Mouse (Mus musculus): ENCODE measurements around the gene Gsn. TPM values are rescaled to one million over a fixed set of nuclear protein-coding genes. Genes with fewer than 3 reads are reported as not detected.

Gene Gsn
- polyA plus RNA-seq, 1 experiment from 2014 or later = 72.4 TPM

DNA sequence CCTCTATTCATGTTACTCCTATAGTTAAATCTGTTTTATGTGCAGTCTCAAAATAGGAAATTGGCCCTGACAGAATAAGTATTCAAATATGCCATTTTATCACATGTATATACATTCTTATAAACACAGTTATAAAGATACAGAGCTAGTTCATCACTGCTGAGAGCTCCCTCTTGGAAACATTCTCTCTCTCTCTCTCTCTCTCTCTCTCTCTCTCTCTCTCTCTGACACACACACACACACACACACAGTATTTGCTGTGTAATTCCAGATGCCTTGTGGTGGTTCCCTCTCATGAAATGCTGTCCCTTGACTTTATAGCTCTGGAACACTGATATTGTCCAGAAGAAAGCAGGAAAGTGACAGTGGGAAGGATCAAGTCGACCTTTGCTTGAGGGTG, 81.9 kb downstream of the Gsn start:
- Histone ChIP-seq H3K36me3 (no peaks in the 10 kb centered on the region), H3K9me3 (replicated peaks) (no peaks in the 10 kb centered on the region), H3K27ac (no peak overlapping the region), H3K4me2 (replicated peaks) (no peak overlapping the region), H3K4me3 (no peak overlapping the region), H3K4me1 (peaks cover 14% of the 10 kb centered on the region), H3K27me3 (peaks cover 6% of the 10 kb centered on the region; the same call in 1 of the 2 replicates), H3K9ac (no peak overlapping the region)
- no peak for ATAC-seq (ENCODE audit: low FRiP score)
- 61% methylated on average over 1 of the region's 1 CpGs for WGBS

- no peaks in the 10 kb centered on the region for H3K36me3 ChIP-seq
Measured at GRCm38 (mm10) chr2:35338707-35339106, 82.5 kb downstream of the Gsn start.

GRCm38 (mm10) chr2:35342605-35343004, 86.4 kb downstream of the Gsn start:
- Histone ChIP-seq H3K4me1 (no peaks in the 10 kb centered on the region), H3K4me2 (replicated peaks) (no peak overlapping the region), H3K27ac (no peak overlapping the region), H3K9ac (no peak overlapping the region), H3K27me3 (no peaks in the 10 kb centered on the region), H3K4me3 (no peak overlapping the region), H3K36me3 (no peaks in the 10 kb centered on the region), H3K9me3 (replicated peaks) (no peaks in the 10 kb centered on the region)
- WGBS = 77% methylated on average over 3 of the region's 3 CpGs
- no peak for ATAC-seq (ENCODE audit: low FRiP score)

More at GRCm38 (mm10) chr2:35338707-35339106, 82.5 kb downstream of the Gsn start:
- Histone ChIP-seq H3K4me1 (peaks cover 14% of the 10 kb centered on the region), H3K9ac (no peak overlapping the region), H3K27ac (no peak overlapping the region), H3K27me3 (peaks cover 6% of the 10 kb centered on the region; the same call in 1 of the 2 replicates), H3K4me2 (replicated peaks) (no peak overlapping the region), H3K9me3 (replicated peaks) (no peaks in the 10 kb centered on the region), H3K4me3 (no peak overlapping the region)
- WGBS = 85% methylated on average over 6 of the region's 6 CpGs
- no peak for ATAC-seq (ENCODE audit: low FRiP score)

GRCm38 (mm10) chr2:35345984-35346383, 89.8 kb downstream of the Gsn start:
- Histone ChIP-seq H3K9me3 (replicated peaks) (no peaks in the 10 kb centered on the region), H3K27ac (no peak overlapping the region), H3K27me3 (no peaks in the 10 kb centered on the region), H3K4me2 (replicated peaks) (no peak overlapping the region), H3K4me3 (no peak overlapping the region), H3K4me1 (no peaks in the 10 kb centered on the region), H3K36me3 (no peaks in the 10 kb centered on the region), H3K9ac (no peak overlapping the region)
- 78% methylated on average over 2 of the region's 2 CpGs for WGBS
- ATAC-seq (ENCODE audit: low FRiP score) = no peak

- 63% methylated on average over 5 of the region's 5 CpGs for WGBS
- Histone ChIP-seq H3K4me2 (replicated peaks) (no peak overlapping the region), H3K27me3 (no peaks in the 10 kb centered on the region), H3K27ac (no peak overlapping the region), H3K4me1 (no peaks in the 10 kb centered on the region), H3K9ac (no peak overlapping the region), H3K36me3 (no peaks in the 10 kb centered on the region), H3K9me3 (replicated peaks) (no peaks in the 10 kb centered on the region), H3K4me3 (no peak overlapping the region)
- no peak for ATAC-seq (ENCODE audit: low FRiP score)
Measured at GRCm38 (mm10) chr2:35349184-35349583, 93.0 kb downstream of the Gsn start.

Other genes starting within 250 kb of the Gsn start
- gene Hc, start 194.9 kb upstream of the Gsn start, polyA plus RNA-seq (2016; fragmentation: Nextera tagmentation; extraction: Ambion mirVana) = 0.14 TPM in 1 of 2 replicates, not detected in the other
- 0.31 and 0.36 TPM in 2 replicates for gene AI182371, start 154.8 kb upstream of the Gsn start, polyA plus RNA-seq (2016; fragmentation: Nextera tagmentation; extraction: Ambion mirVana)
- gene Cntrl, start 146.9 kb upstream of the Gsn start, polyA plus RNA-seq (2016; fragmentation: Nextera tagmentation; extraction: Ambion mirVana) = 21.3 and 22.7 TPM in 2 replicates
- 380 and 390 TPM in 2 replicates for gene Rab14, start 55.3 kb upstream of the Gsn start, polyA plus RNA-seq (2016; fragmentation: Nextera tagmentation; extraction: Ambion mirVana)
- 16.6 and 17.0 TPM in 2 replicates for gene Stom, start 80.6 kb downstream of the Gsn start, polyA plus RNA-seq (2016; fragmentation: Nextera tagmentation; extraction: Ambion mirVana)
- gene 4930568D16Rik, start 111.3 kb downstream of the Gsn start, polyA plus RNA-seq (2016; fragmentation: Nextera tagmentation; extraction: Ambion mirVana) = not detected in 2 replicates
- not detected in 2 replicates for gene 4930402F06Rik, start 140.8 kb downstream of the Gsn start, polyA plus RNA-seq (2016; fragmentation: Nextera tagmentation; extraction: Ambion mirVana)
- 6.4 and 7.6 TPM in 2 replicates for gene Ggta1, start 206.9 kb downstream of the Gsn start, polyA plus RNA-seq (2016; fragmentation: Nextera tagmentation; extraction: Ambion mirVana)

All from hindbrain, embryonic 12.5 days (tissue).